Mouse (Mus musculus): ENCODE results near the gene Dnajc7. TPM values are rescaled to one million over a fixed set of nuclear protein-coding genes. Genes with fewer than 3 reads are reported as not detected.

Gene Dnajc7
- polyA plus RNA-seq, 1 experiment from 2014 or later, result 289 TPM

- no peak for DNase-seq (ENCODE audit: extremely low spot score, low spot score)
- Histone ChIP-seq H3K36me3 (replicated peaks) (peaks cover 28% of the 10 kb centered on the region), H3K4me3 (peak overlapping the region; percentile 69), H3K9me3 (no peaks in the 10 kb centered on the region), H3K27ac (no peak overlapping the region), H3K27me3 (ENCODE audit: poor library complexity, severe bottlenecking) (peaks cover 44% of the 10 kb centered on the region), H3K4me1 (peaks cover 41% of the 10 kb centered on the region)
- WGBS, result 92% methylated on average over 3 of the region's 3 CpGs
These were observed 45.8 kb downstream of the Dnajc7 start for GRCm38 (mm10) chr11:100574188-100574587.

DNA sequence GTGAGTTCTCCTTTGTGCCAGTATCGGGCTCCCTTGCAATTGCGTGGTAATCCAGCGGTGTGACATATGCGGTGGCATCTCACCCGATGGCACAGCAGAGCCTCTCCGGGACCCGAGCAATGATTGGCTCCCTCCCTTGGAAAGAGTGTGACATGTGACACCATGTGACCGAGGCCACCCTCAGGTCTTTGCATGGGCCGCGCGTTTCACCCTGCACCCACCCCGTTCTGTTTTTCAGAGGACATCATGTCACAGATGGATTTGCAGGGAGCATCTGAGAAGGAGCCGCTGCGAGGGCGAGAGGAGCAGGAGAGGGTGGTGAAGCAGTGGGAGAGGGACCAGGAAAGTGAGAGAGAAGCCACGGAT, 48.8 kb downstream of the Dnajc7 start:
- H3K27me3 ChIP-seq (ENCODE audit: poor library complexity, severe bottlenecking), result peaks cover 36% of the 10 kb centered on the region
- no peak for DNase-seq (ENCODE audit: extremely low spot score, low spot score)
- H3K4me1 ChIP-seq, result peaks cover 45% of the 10 kb centered on the region
- no peaks in the 10 kb centered on the region for H3K9me3 ChIP-seq
- H3K4me3 ChIP-seq, result peak overlapping the region; percentile 39
- WGBS, result 15% methylated on average over 16 of the region's 16 CpGs
- no peak overlapping the region for H3K27ac ChIP-seq
- peaks cover under 1% of the 10 kb centered on the region; the same call in 1 of the 2 replicates for H3K36me3 ChIP-seq (replicated peaks)

- Histone ChIP-seq H3K4me1 (peaks cover 40% of the 10 kb centered on the region), H3K36me3 (replicated peaks) (no peaks in the 10 kb centered on the region), H3K27me3 (ENCODE audit: poor library complexity, severe bottlenecking) (peaks cover 31% of the 10 kb centered on the region), H3K9me3 (no peaks in the 10 kb centered on the region), H3K27ac (0 out of 2 replicates have a peak overlapping the region, but pooled peaks have one; percentile 8), H3K4me3 (peak overlapping the region; percentile 39)
- 8% methylated on average over 8 of the region's 8 CpGs for WGBS
- peak; percentile 74 for DNase-seq (ENCODE audit: extremely low spot score, low spot score)
These were observed 49.4 kb downstream of the Dnajc7 start for GRCm38 (mm10) chr11:100570430-100571201.

DNA sequence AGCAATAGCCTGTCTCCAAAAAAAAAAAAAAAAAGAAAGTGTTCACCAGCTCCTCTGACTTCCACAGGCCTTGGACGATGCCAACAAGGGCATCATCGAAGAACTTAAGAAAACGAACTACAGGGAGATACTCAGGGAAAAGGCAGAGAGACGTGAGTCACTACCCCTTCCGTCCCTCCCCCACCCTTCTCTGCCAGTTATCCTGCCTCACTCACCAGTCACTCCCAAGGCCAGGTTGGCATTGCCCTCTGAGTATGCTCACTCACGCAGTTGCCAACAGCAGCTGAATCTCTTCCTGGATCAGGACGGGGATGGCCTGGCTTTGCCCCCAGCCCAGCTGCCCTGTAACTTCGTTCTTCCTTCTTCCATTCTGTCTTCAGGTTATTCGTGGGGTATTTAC, 50.2 kb downstream of the Dnajc7 start:
- DNase-seq (ENCODE audit: extremely low spot score, low spot score), result no peak
- H3K4me3 ChIP-seq, result no peak overlapping the region
- WGBS, result 66% methylated on average over 9 of the region's 9 CpGs
- peaks cover 26% of the 10 kb centered on the region for H3K27me3 ChIP-seq (ENCODE audit: poor library complexity, severe bottlenecking)
- no peak overlapping the region for H3K27ac ChIP-seq
- H3K4me1 ChIP-seq, result peaks cover 31% of the 10 kb centered on the region
- no peaks in the 10 kb centered on the region for H3K36me3 ChIP-seq (replicated peaks)
- no peaks in the 10 kb centered on the region for H3K9me3 ChIP-seq

GRCm38 (mm10) chr11:100568692-100569091, 51.3 kb downstream of the Dnajc7 start:
- H3K4me1 ChIP-seq, result peaks cover 27% of the 10 kb centered on the region
- H3K27ac ChIP-seq, result no peak overlapping the region
- no peak for DNase-seq (ENCODE audit: extremely low spot score, low spot score)
- no peak overlapping the region for H3K4me3 ChIP-seq
- peaks cover 26% of the 10 kb centered on the region for H3K27me3 ChIP-seq (ENCODE audit: poor library complexity, severe bottlenecking)
- H3K36me3 ChIP-seq (replicated peaks), result no peaks in the 10 kb centered on the region
- H3K9me3 ChIP-seq, result no peaks in the 10 kb centered on the region
- WGBS, result 87% methylated on average over 8 of the region's 8 CpGs

DNA sequence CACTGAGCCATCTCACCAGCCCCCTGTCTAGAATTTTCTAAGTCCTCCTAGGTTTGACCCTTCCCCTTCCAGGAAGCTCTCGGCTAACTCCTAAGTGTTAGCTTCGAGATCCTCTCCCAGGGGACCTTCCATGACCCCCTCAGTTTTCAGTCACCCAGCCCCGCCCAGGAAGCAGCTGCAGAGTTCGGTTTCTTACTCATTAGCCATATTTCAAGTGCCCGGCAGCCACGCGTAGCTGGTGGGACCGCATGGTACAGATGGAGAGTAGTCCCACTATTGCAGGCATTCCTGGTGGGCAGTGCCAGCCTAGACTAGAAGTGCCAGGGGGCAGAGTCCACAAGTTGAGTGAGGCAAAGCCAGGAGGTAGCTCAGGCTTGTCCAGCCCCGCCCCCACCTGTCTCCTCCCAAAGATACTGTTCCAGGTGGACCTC, 52.1 kb downstream of the Dnajc7 start:
- H3K9me3 ChIP-seq, result no peaks in the 10 kb centered on the region
- H3K27me3 ChIP-seq (ENCODE audit: poor library complexity, severe bottlenecking), result peaks cover 24% of the 10 kb centered on the region
- no peaks in the 10 kb centered on the region for H3K36me3 ChIP-seq (replicated peaks)
- peaks cover 27% of the 10 kb centered on the region for H3K4me1 ChIP-seq
- no peak for DNase-seq (ENCODE audit: extremely low spot score, low spot score)
- 79% methylated on average over 9 of the region's 9 CpGs for WGBS
- H3K4me3 ChIP-seq, result no peak overlapping the region
- no peak overlapping the region for H3K27ac ChIP-seq

- peaks cover 28% of the 10 kb centered on the region for H3K4me1 ChIP-seq
- no peaks in the 10 kb centered on the region for H3K9me3 ChIP-seq
- H3K4me3 ChIP-seq, result no peak overlapping the region
- no peaks in the 10 kb centered on the region for H3K36me3 ChIP-seq (replicated peaks)
- no peak for DNase-seq (ENCODE audit: extremely low spot score, low spot score)
- 83% methylated on average over 5 of the region's 5 CpGs for WGBS
- peaks cover 18% of the 10 kb centered on the region for H3K27me3 ChIP-seq (ENCODE audit: poor library complexity, severe bottlenecking)
- H3K27ac ChIP-seq, result no peak overlapping the region
These were observed 52.7 kb downstream of the Dnajc7 start for GRCm38 (mm10) chr11:100567229-100567628.

GRCm38 (mm10) chr11:100564703-100565102, 55.3 kb downstream of the Dnajc7 start:
- no peak for DNase-seq (ENCODE audit: extremely low spot score, low spot score)
- H3K4me3 ChIP-seq, result no peak overlapping the region
- H3K4me1 ChIP-seq, result peaks cover 19% of the 10 kb centered on the region
- no peak overlapping the region for H3K27ac ChIP-seq
- no peaks in the 10 kb centered on the region for H3K27me3 ChIP-seq (ENCODE audit: poor library complexity, severe bottlenecking)
- H3K36me3 ChIP-seq (replicated peaks), result no peaks in the 10 kb centered on the region
- WGBS, result 92% methylated on average over 6 of the region's 6 CpGs
- H3K9me3 ChIP-seq, result no peaks in the 10 kb centered on the region

DNA sequence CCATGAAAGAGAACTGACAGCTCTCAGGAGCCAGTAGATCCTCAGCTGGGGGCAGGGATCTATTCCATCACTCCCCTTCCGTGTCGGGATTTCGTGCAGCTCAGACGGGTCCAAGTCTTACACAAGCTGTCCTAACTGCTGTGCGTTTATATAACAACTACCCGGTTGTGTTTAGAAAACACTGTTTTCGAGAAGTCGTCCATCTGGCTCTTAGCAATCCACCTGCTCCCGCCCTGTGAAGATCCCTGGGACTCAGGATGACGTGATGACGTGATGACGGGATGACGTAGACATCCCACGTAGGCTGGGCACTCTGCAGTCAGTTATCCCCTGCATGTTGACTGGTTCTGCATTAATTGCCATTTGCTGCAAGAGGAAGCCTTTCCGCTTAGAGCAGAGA, 55.7 kb downstream of the Dnajc7 start:
- no peak overlapping the region for H3K27ac ChIP-seq
- DNase-seq (ENCODE audit: extremely low spot score, low spot score), result no peak
- H3K4me1 ChIP-seq, result peaks cover 22% of the 10 kb centered on the region
- H3K9me3 ChIP-seq, result no peaks in the 10 kb centered on the region
- no peaks in the 10 kb centered on the region for H3K27me3 ChIP-seq (ENCODE audit: poor library complexity, severe bottlenecking)
- H3K4me3 ChIP-seq, result no peak overlapping the region
- 90% methylated on average over 15 of the region's 15 CpGs for WGBS
- no peaks in the 10 kb centered on the region for H3K36me3 ChIP-seq (replicated peaks)

GRCm38 (mm10) chr11:100561748-100562147, 58.2 kb downstream of the Dnajc7 start:
- H3K9me3 ChIP-seq, result no peaks in the 10 kb centered on the region
- no peak for DNase-seq (ENCODE audit: extremely low spot score, low spot score)
- 44% methylated on average over 5 of the region's 5 CpGs for WGBS
- no peak overlapping the region for H3K4me3 ChIP-seq
- H3K4me1 ChIP-seq, result peaks cover 26% of the 10 kb centered on the region
- H3K27ac ChIP-seq, result no peak overlapping the region
- H3K36me3 ChIP-seq (replicated peaks), result no peaks in the 10 kb centered on the region
- peaks cover 3% of the 10 kb centered on the region; the same call in 1 of the 2 replicates for H3K27me3 ChIP-seq (ENCODE audit: poor library complexity, severe bottlenecking)

- no peak overlapping the region for H3K27ac ChIP-seq
- WGBS, result 56% methylated on average over 7 of the region's 7 CpGs
- H3K36me3 ChIP-seq (replicated peaks), result no peaks in the 10 kb centered on the region
- DNase-seq (ENCODE audit: extremely low spot score, low spot score), result no peak
- no peaks in the 10 kb centered on the region for H3K9me3 ChIP-seq
- peaks cover 3% of the 10 kb centered on the region for H3K27me3 ChIP-seq (ENCODE audit: poor library complexity, severe bottlenecking)
- H3K4me1 ChIP-seq, result peaks cover 29% of the 10 kb centered on the region
- H3K4me3 ChIP-seq, result no peak overlapping the region
These were observed 60.5 kb downstream of the Dnajc7 start for GRCm38 (mm10) chr11:100559476-100559875.

DNA sequence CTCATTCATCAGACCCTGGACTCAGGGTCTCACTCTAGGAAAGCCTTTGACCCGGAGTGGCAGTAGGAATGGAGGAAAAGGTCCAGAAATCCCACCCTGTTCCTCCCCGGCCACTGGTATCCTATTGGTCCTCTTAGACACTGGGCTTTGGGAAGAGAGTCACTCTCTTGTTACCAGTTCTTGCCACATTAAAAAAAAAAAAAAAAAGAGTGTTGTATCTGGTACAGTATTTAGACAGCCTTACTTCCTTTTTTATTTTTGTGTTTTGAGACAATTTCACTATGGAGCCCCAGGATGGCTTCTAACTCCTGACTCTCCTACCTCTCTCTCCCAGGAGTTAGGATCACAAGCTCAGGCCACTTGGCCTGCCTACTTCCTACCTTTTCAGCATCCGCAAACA, 62.4 kb downstream of the Dnajc7 start:
- Histone ChIP-seq H3K36me3 (replicated peaks) (no peaks in the 10 kb centered on the region), H3K9me3 (no peaks in the 10 kb centered on the region), H3K27ac (no peak overlapping the region), H3K4me3 (no peak overlapping the region), H3K27me3 (ENCODE audit: poor library complexity, severe bottlenecking) (peaks cover 3% of the 10 kb centered on the region), H3K4me1 (peaks cover 29% of the 10 kb centered on the region)
- WGBS, result 82% methylated on average over 3 of the region's 3 CpGs
- no peak for DNase-seq (ENCODE audit: extremely low spot score, low spot score)

DNA sequence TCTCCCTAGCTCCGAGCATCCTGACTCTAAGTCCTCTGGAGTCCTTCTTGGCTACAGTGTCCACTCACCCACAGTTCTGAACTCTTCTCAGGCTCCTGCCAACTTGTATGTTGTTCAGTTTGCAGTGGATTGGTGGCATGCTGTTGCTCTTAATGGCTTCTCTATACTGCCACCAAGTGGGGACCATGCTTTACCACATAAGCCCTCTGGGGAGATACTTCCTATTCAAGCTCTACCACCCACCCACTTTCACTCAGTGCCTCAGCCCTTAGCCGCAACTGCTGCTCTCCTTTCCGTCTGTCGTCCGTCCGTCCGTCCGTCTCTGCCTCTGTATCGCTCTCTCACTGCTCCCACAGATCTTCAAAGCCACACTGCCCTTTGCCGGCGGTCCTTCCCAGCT, 64.4 kb downstream of the Dnajc7 start:
- 15% methylated on average over 11 of the region's 11 CpGs for WGBS
- H3K9me3 ChIP-seq, result no peaks in the 10 kb centered on the region
- H3K4me3 ChIP-seq, result peak overlapping the region; percentile 15; the same call in 1 of the 2 replicates

More for the DNA sequence above, 64.4 kb downstream of the Dnajc7 start:
- no peak overlapping the region for H3K27ac ChIP-seq
- peaks cover 3% of the 10 kb centered on the region for H3K27me3 ChIP-seq (ENCODE audit: poor library complexity, severe bottlenecking)
- H3K4me1 ChIP-seq, result peaks cover 16% of the 10 kb centered on the region
- no peaks in the 10 kb centered on the region for H3K36me3 ChIP-seq (replicated peaks)
- peak; percentile 27 for DNase-seq (ENCODE audit: extremely low spot score, low spot score)
